Mouse (Mus musculus) limb, embryonic 14.5 days (tissue): ENCODE measurements around the gene Camsap1. TPM values are rescaled to one million over a fixed set of nuclear protein-coding genes. Genes with fewer than 3 reads are reported as not detected.

ENCODE experiments used
- ATAC-seq: fragments of 200-750 bp; cut with Nextera tagmentation; 2 replicates; pipeline ENCODE4 v1.8.0; 2017; ENCODE audit warnings: low read depth, moderate number of reproducible peaks, moderate TSS enrichment; ENCODE audit not compliant: low FRiP score
- DNase-seq: peaks from one replicate; pipeline ENCODE4 v3.0.0-alpha.2; 2015; ENCODE audit warnings: low spot score
- H3K27ac ChIP-seq: fragments of 300-500 bp; sonication (generic); replicated peaks from 2 replicates; pipeline ENCODE4 v1.5.1; 2014; ENCODE audit warnings: low read depth, mild to moderate bottlenecking, low read length, moderate library complexity, mixed read lengths
- H3K27me3 ChIP-seq: fragments of 300-500 bp; sonication (generic); 2 replicates; pipeline ENCODE4 v1.6.1; 2014; ENCODE audit warnings: low read length, mixed read lengths; ENCODE audit not compliant: control insufficient read depth, insufficient read depth
- H3K36me3 ChIP-seq: fragments of 300-500 bp; sonication (generic); 2 replicates; pipeline ENCODE4 v1.6.1; 2014; ENCODE audit warnings: mild to moderate bottlenecking, low read length, moderate library complexity, mixed read lengths; ENCODE audit not compliant: control insufficient read depth, insufficient read depth
- H3K4me1 ChIP-seq: fragments of 300-500 bp; sonication (generic); 2 replicates; pipeline ENCODE4 v1.6.1; 2014; ENCODE audit warnings: antibody characterized with exemption, low read length, mixed read lengths; ENCODE audit not compliant: control insufficient read depth, insufficient read depth
- H3K4me2 ChIP-seq: fragments of 300-500 bp; sonication (generic); replicated peaks from 2 replicates; pipeline ENCODE4 v1.6.1; 2014; ENCODE audit warnings: low read depth, mild to moderate bottlenecking, low read length, moderate library complexity; ENCODE audit not compliant: severe bottlenecking
- H3K4me3 ChIP-seq: fragments of 300-500 bp; sonication (generic); replicated peaks from 2 replicates; pipeline ENCODE4 v1.5.1; 2014; ENCODE audit warnings: low read length
- H3K9ac ChIP-seq: fragments of 300-500 bp; sonication (generic); 2 replicates; pipeline ENCODE4 v1.6.1; 2014; ENCODE audit warnings: mild to moderate bottlenecking, low read depth, low read length, moderate library complexity; ENCODE audit not compliant: severe bottlenecking
- H3K9me3 ChIP-seq: fragments of 300-500 bp; sonication (generic); 2 replicates; pipeline ENCODE4 v1.6.1; 2016; ENCODE audit warnings: low read length; ENCODE audit not compliant: control insufficient read depth
- POLR2A ChIP-seq: fragments of 200-500 bp; IDR thresholded peaks from 2 replicates; pipeline ENCODE4 v1.8.0; 2012; ENCODE audit warnings: inconsistent platforms, mild to moderate bottlenecking, moderate library complexity, borderline replicate concordance; ENCODE audit not compliant: insufficient read depth, insufficient read length; ENCODE audit errors: extremely low read depth
- WGBS: fragments of 180-500 bp; shearing (Covaris S2); extraction: QIAGEN DNeasy Blood & Tissue Kit; methylation state at CpG from one replicate; pipeline ENCODE4 v1.1.7; 2014; 5-methylcytosine and 5-hydroxymethylcytosine counted together
- polyA plus RNA-seq, 2 experiments: library from polyadenylated mRNA; depleted of rRNA in 1 of 2; stranded (reverse) in 1 of 2; unstranded in 1 of 2; fragments of >200 nt; fragmentation: Nextera tagmentation in 1 of 2; extraction: Ambion mirVana in 1 of 2; gene quantifications; 2 replicates each; pipeline versions ENCODE4 v1.2.1 to v1.2.3; 2012 to 2014

Camsap1 gene
- polyA plus RNA-seq, 2 experiments: 16.7 to 24.2 TPM

DNA sequence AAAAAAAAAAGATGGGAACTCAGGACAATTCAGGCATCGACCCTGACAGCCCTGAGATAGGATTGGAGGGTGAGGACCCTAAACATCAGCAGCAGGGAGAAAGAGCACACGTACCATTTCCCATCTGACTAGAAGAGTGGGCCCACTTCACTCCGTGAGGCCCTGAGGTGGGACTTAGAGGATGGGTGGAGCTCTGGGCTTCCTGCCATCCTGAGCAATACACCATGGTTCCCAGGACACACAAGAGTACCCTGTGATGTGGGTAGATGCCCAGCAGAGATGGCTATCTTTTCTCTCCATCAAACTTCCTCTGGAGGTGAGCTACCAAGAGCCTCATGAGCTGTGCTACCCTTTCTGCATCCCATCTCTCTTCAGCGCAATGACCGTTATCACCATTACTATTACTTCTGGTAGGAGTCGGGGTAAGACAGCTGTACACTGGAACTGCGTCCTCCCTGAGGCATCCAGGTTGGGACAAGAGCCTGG lies 105.8 kb downstream of the Camsap1 start:
- no peaks in the 10 kb centered on the region for H3K36me3 ChIP-seq
- DNase-seq (no peak), ATAC-seq (no peak)
- H3K27ac ChIP-seq: no peak overlapping the region
- peak overlapping the region; percentile 55 for H3K4me2 ChIP-seq
- peaks cover 22% of the 10 kb centered on the region for H3K27me3 ChIP-seq
- peak overlapping the region; percentile 34 for H3K4me3 ChIP-seq
- 0 out of 2 replicates have a peak overlapping the region, but pooled peaks have one; percentile 52 for H3K9ac ChIP-seq
- no peaks in the 10 kb centered on the region for H3K4me1 ChIP-seq
- 28% methylated on average over 7 of the region's 7 CpGs for WGBS
- no peaks in the 10 kb centered on the region for H3K9me3 ChIP-seq
- TF ChIP-seq POLR2A: no peak

Other genes starting within 250 kb of the Camsap1 start
- gene Obp2b, start 246.3 kb downstream of the Camsap1 start, polyA plus RNA-seq (2012; rRNA removed): not detected in 2 replicates
- not detected in 2 replicates for gene Obp2b, start 246.3 kb downstream of the Camsap1 start, polyA plus RNA-seq (2014; fragmentation: Nextera tagmentation; extraction: Ambion mirVana)
- not detected in 2 replicates for gene Lcn3, start 217.7 kb downstream of the Camsap1 start, polyA plus RNA-seq (2012; rRNA removed)
- gene Lcn3, start 217.7 kb downstream of the Camsap1 start, polyA plus RNA-seq (2014; fragmentation: Nextera tagmentation; extraction: Ambion mirVana): not detected in 2 replicates
- not detected in 2 replicates for gene Lcn11, start 206.3 kb downstream of the Camsap1 start, polyA plus RNA-seq (2012; rRNA removed)
- gene Lcn11, start 206.3 kb downstream of the Camsap1 start, polyA plus RNA-seq (2014; fragmentation: Nextera tagmentation; extraction: Ambion mirVana): not detected in 2 replicates
- gene Gm13539, start 201.0 kb downstream of the Camsap1 start, polyA plus RNA-seq (2012; rRNA removed): not detected in 2 replicates
- not detected in 2 replicates for gene Gm13539, start 201.0 kb downstream of the Camsap1 start, polyA plus RNA-seq (2014; fragmentation: Nextera tagmentation; extraction: Ambion mirVana)
- gene Glt6d1, start 167.4 kb downstream of the Camsap1 start, polyA plus RNA-seq (2012; rRNA removed): not detected in 2 replicates
- gene Glt6d1, start 167.4 kb downstream of the Camsap1 start, polyA plus RNA-seq (2014; fragmentation: Nextera tagmentation; extraction: Ambion mirVana): not detected in 2 replicates
- gene Lcn9, start 160.1 kb downstream of the Camsap1 start, polyA plus RNA-seq (2012; rRNA removed): 0.12 TPM in 1 of 2 replicates, not detected in the other
- gene Lcn9, start 160.1 kb downstream of the Camsap1 start, polyA plus RNA-seq (2014; fragmentation: Nextera tagmentation; extraction: Ambion mirVana): not detected in 2 replicates
- gene Sohlh1, start 136.0 kb downstream of the Camsap1 start, polyA plus RNA-seq (2012; rRNA removed): 0.18 and 0.28 TPM in 2 replicates
- gene Sohlh1, start 136.0 kb downstream of the Camsap1 start, polyA plus RNA-seq (2014; fragmentation: Nextera tagmentation; extraction: Ambion mirVana): 0.14 and 0.46 TPM in 2 replicates
- 2.7 and 3.2 TPM in 2 replicates for gene Kcnt1, start 119.5 kb downstream of the Camsap1 start, polyA plus RNA-seq (2012; rRNA removed)
- 0.08 and 0.15 TPM in 2 replicates for gene Kcnt1, start 119.5 kb downstream of the Camsap1 start, polyA plus RNA-seq (2014; fragmentation: Nextera tagmentation; extraction: Ambion mirVana)
- gene Ubac1, start 38.5 kb upstream of the Camsap1 start, polyA plus RNA-seq (2012; rRNA removed): 76.5 and 78.8 TPM in 2 replicates
- gene Ubac1, start 38.5 kb upstream of the Camsap1 start, polyA plus RNA-seq (2014; fragmentation: Nextera tagmentation; extraction: Ambion mirVana): 99.3 and 106 TPM in 2 replicates
- gene Nacc2, start 139.9 kb upstream of the Camsap1 start, polyA plus RNA-seq (2012; rRNA removed): 6.4 and 11.8 TPM in 2 replicates
- 5.0 and 5.3 TPM in 2 replicates for gene Nacc2, start 139.9 kb upstream of the Camsap1 start, polyA plus RNA-seq (2014; fragmentation: Nextera tagmentation; extraction: Ambion mirVana)
- 0.03 TPM in 2 replicates for gene Lhx3, start 225.0 kb upstream of the Camsap1 start, polyA plus RNA-seq (2012; rRNA removed)
- gene Lhx3, start 225.0 kb upstream of the Camsap1 start, polyA plus RNA-seq (2014; fragmentation: Nextera tagmentation; extraction: Ambion mirVana): not detected in 2 replicates